Mouse (Mus musculus): Measurements from ENCODE around the gene Vgll2.

DNA sequence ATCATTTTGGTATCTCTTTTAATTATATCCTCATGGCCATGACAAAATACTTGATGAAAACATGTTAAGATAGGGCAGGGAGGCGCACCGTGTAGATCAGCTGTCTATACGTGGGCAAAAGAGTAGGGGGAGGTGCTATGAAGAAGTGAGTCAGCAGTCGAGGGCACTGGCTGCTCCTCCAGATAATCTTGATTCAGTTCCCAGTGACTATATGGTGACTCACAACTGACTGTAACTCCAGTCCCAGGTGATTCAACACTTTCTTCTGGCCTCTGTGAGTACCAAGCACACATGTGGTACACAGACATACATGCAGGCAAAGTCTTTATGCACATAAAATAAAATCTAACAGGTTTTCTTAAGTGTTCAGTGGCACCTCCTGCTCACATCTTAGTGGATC, 47.2 kb upstream of the Vgll2 start:
- no peak for TF ChIP-seq CTCF (IDR thresholded peaks at IDR 0.05; ENCODE audit: extremely low read depth, insufficient read length, insufficient replicate concordance, low read depth, low read length)
- TF ChIP-seq POLR2A (IDR thresholded peaks at IDR 0.05; ENCODE audit: low read depth, low read length) = no peak
